Mouse (Mus musculus): ENCODE measurements at regions not wholly inside any gene's neighbourhood (a gene's known extent, or its start where the extent isn't known, plus 50 kb on each side); places are given as distances from the start of the nearest gene placed in this dataset.

DNA sequence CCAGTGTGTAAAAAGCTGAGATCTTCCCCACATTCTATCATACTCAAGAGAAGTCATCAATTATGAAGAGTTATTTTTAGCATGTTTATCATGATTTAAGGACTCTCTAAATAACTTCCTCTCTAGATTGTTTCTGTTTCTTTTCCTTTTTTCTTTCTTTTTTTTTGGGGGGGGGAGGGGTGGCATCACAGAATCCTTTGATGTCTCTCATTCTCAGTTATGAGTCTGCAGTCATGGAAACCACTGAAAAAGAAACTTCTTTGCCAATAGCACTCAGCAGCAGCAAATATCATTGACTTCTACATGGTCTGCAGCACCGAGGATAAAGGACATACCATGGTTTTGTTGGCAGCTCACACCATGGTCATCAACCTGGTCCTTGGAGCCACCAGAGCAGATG, 654.8 kb upstream of the Cntn5 start:
- no peak overlapping the region for H3K27ac ChIP-seq
- no peaks in the 10 kb centered on the region for H3K9me3 ChIP-seq (replicated peaks; ENCODE audit: low read length)
- TF ChIP-seq CTCF (IDR thresholded peaks at IDR 0.05; ENCODE audit: low read depth) = no peak
- no peak overlapping the region for H3K4me2 ChIP-seq (ENCODE audit: low read length)
- H3K36me3 ChIP-seq (ENCODE audit: insufficient read depth, low read length) = no peaks in the 10 kb centered on the region
- no peaks in the 10 kb centered on the region for H3K27me3 ChIP-seq (ENCODE audit: insufficient read depth, low read length)
- no peak overlapping the region for H3K9ac ChIP-seq (ENCODE audit: low read depth, low read length)
- WGBS = 80% methylated on average over 1 of the region's 1 CpGs
- H3K4me3 ChIP-seq (replicated peaks; ENCODE audit: low read depth, low read length) = no peak overlapping the region
- no peak for ATAC-seq (replicated peaks; ENCODE audit: low FRiP score, low read depth)
- peak; percentile 8 for DNase-seq (ENCODE audit: low spot score)
- no peaks in the 10 kb centered on the region for H3K4me1 ChIP-seq (replicated peaks; ENCODE audit: insufficient read depth, low read length)

DNA sequence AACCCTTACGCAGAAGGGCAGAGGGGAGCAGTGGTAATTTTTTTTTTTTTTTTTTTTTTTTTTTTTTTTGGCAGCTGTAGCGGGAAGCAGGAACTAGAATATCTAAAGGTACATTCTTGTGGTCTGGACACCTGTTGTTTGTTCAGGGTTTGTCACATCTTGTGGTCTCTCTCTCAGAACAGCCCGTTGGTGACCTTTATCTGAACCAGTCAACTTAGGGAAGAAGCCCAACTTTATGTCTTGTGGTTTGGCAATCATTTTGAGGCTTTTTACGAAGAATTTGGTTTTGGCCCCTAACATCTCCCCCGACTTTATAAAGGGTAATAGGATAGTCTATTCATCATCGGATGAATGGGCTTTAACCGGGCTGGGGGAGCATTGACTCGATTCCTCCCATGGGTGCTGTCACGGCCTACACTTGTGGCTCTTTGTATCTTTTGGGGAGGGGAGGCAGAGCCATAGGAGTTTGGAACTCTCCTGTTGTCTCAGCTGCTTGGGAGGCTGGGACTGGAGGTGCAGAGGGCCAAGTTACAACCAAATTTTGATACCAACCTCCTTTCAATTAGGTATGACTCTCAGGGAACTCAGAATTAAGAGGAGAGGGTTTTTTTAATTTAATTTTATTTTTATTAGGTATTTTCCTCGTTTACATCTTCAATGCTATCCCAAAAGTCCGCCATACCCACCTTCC, 609.4 kb upstream of the Cntn5 start:
- 64% methylated on average over 11 of the region's 11 CpGs for WGBS

More for the DNA sequence above, 609.4 kb upstream of the Cntn5 start:
- ATAC-seq (replicated peaks; ENCODE audit: low FRiP score, low read depth) = no peak
- H3K27me3 ChIP-seq (ENCODE audit: insufficient read depth, low read length) = no peaks in the 10 kb centered on the region
- no peaks in the 10 kb centered on the region for H3K4me1 ChIP-seq (replicated peaks; ENCODE audit: insufficient read depth, low read length)
- no peaks in the 10 kb centered on the region for H3K36me3 ChIP-seq (ENCODE audit: insufficient read depth, low read length)
- H3K4me2 ChIP-seq (ENCODE audit: low read length) = no peak overlapping the region
- H3K4me3 ChIP-seq (replicated peaks; ENCODE audit: low read depth, low read length) = no peak overlapping the region
- no peak overlapping the region for H3K9ac ChIP-seq (ENCODE audit: low read depth, low read length)
- no peak for TF ChIP-seq CTCF (IDR thresholded peaks at IDR 0.05; ENCODE audit: low read depth)
- H3K27ac ChIP-seq = no peak overlapping the region
- H3K9me3 ChIP-seq (replicated peaks; ENCODE audit: low read length) = no peaks in the 10 kb centered on the region
- DNase-seq (ENCODE audit: low spot score) = peak; percentile 27

All from kidney, postnatal 0 days (tissue).